8 mouse cellular contexts compared by ENCODE assay signal in genomic region chr5:123394303-123394956, GRCm38 (mm10). TPM values are rescaled to one million over a fixed set of nuclear protein-coding genes. Genes with fewer than 3 reads are reported as not detected.
A peak's percentile ranks its signal among the peaks of the same experiment; 100 is the strongest.
DNase-seq lines count a peak whose midpoint lies in the region; ATAC-seq and TF ChIP-seq lines count a peak whose summit lies in the region.

Mlxip (plus strand) TSS chr5:123394798.

- peak; percentile 62; the same call in 1 of the 2 replicates for TF ChIP-seq EP300 in heart, adult 2 months (IDR thresholded peaks at IDR 0.05; ENCODE audit: insufficient read depth, low read depth, low read length)

- H3K4me3 ChIP-seq in embryonic facial prominence, embryonic 13.5 days: peak within 1 kb of the TSS; percentile 93
- H3K4me3 ChIP-seq in heart, adult 2 months: peak within 1 kb of the TSS; percentile 90
- peak within 1 kb of the TSS; percentile 93 for H3K4me3 ChIP-seq in limb, embryonic 13.5 days
- H3K4me3 ChIP-seq in midbrain, embryonic 16.5 days (ENCODE audit: low read depth, low read length): peak within 1 kb of the TSS; percentile 84

- peak within 1 kb of the TSS; percentile 86 for H3K4me2 ChIP-seq in embryonic facial prominence, embryonic 13.5 days
- H3K4me2 ChIP-seq in limb, embryonic 13.5 days (replicated peaks): peak within 1 kb of the TSS; percentile 93
- H3K4me2 ChIP-seq in midbrain, embryonic 16.5 days (ENCODE audit: low read length): peak within 1 kb of the TSS; percentile 81

- H3K9ac ChIP-seq in embryonic facial prominence, embryonic 13.5 days: peak within 1 kb of the TSS; percentile 97
- H3K9ac ChIP-seq in heart, adult 2 months (ENCODE audit: low read depth, low read length): peak within 1 kb of the TSS; percentile 99
- H3K9ac ChIP-seq in limb, embryonic 13.5 days: peak within 1 kb of the TSS; percentile 95
- H3K9ac ChIP-seq in midbrain, embryonic 16.5 days (ENCODE audit: low read depth, low read length): peak within 1 kb of the TSS; percentile 91

- peak; percentile 91 for TF ChIP-seq POLR2A in heart, adult 2 months (IDR thresholded peaks at IDR 0.05; ENCODE audit: insufficient read depth, low read depth, low read length)

- TF ChIP-seq CTCF in heart, adult 2 months (IDR thresholded peaks at IDR 0.05): peak; percentile 41

- intact Hi-C loops in heart, adult 2 months (cut with DNase I): loop anchor here (1.0 to 2.0 kb wide), 3 partner anchors 18 to 42 kb away; no protein-coding TSS in a partner anchor

- no peaks in the 10 kb centered on the region for H3K9me3 ChIP-seq in embryonic facial prominence, embryonic 13.5 days
- no peaks in the 10 kb centered on the region for H3K9me3 ChIP-seq in limb, embryonic 13.5 days
- no peaks in the 10 kb centered on the region for H3K9me3 ChIP-seq in midbrain, embryonic 16.5 days (replicated peaks; ENCODE audit: control insufficient read depth, low read length, poor library complexity, severe bottlenecking)

- peak; percentile 99 for DNase-seq in 3134 (ENCODE audit: extremely low read depth, insufficient read length, low spot score)
- DNase-seq in adrenal gland, postnatal 36 days: peak; percentile 99
- DNase-seq in heart, adult 2 months: peak; percentile 94 to 97
- DNase-seq in kidney, adult 8-10 months: peak; percentile 95 to 96
- peak; percentile 82 to 89 for DNase-seq in spleen, postnatal 10 days (ENCODE audit: low spot score in 2 of 2)

- peak within 1 kb of the TSS; percentile 85 for H3K27ac ChIP-seq in embryonic facial prominence, embryonic 13.5 days
- H3K27ac ChIP-seq in heart, adult 2 months: peak within 1 kb of the TSS; percentile 94
- H3K27ac ChIP-seq in limb, embryonic 13.5 days: peak within 1 kb of the TSS; percentile 80; the same call in 1 of the 2 replicates
- peak within 1 kb of the TSS; percentile 84 for H3K27ac ChIP-seq in midbrain, embryonic 16.5 days (ENCODE audit: low read length)

- no peaks in the 10 kb centered on the region for H3K36me3 ChIP-seq in embryonic facial prominence, embryonic 13.5 days
- H3K36me3 ChIP-seq in heart, adult 2 months (ENCODE audit: control insufficient read depth, insufficient read depth, low read length): peaks cover 22% of the 10 kb centered on the region
- H3K36me3 ChIP-seq in limb, embryonic 13.5 days: no peaks in the 10 kb centered on the region
- H3K36me3 ChIP-seq in midbrain, embryonic 16.5 days (ENCODE audit: control insufficient read depth, insufficient read depth, low read length): no peaks in the 10 kb centered on the region

- peak; percentile 91 for ATAC-seq in embryonic facial prominence, embryonic 13.5 days (ENCODE audit: insufficient number of reproducible peaks, insufficient read depth, low FRiP score, low TSS enrichment, low read depth)
- peak; percentile 96 for ATAC-seq in limb, embryonic 13.5 days (ENCODE audit: low FRiP score, low read depth)
- ATAC-seq in midbrain, embryonic 16.5 days: peak; percentile 95

- WGBS in embryonic facial prominence, embryonic 13.5 days: under 1% methylated on average over 50 of the region's 50 CpGs
- 1% methylated on average over 50 of the region's 50 CpGs for WGBS in heart, adult 2 months
- 0% methylated on average over 47 of the region's 50 CpGs for WGBS in limb, embryonic 13.5 days
- under 1% methylated on average over 49 of the region's 50 CpGs for WGBS in midbrain, embryonic 16.5 days

- no peaks in the 10 kb centered on the region for H3K27me3 ChIP-seq in embryonic facial prominence, embryonic 13.5 days
- no peaks in the 10 kb centered on the region for H3K27me3 ChIP-seq in heart, adult 2 months (ENCODE audit: control insufficient read depth, insufficient read depth, low read length)
- no peaks in the 10 kb centered on the region for H3K27me3 ChIP-seq in limb, embryonic 13.5 days
- no peaks in the 10 kb centered on the region for H3K27me3 ChIP-seq in midbrain, embryonic 16.5 days (ENCODE audit: control insufficient read depth, insufficient read depth, low read depth, low read length)

- peaks cover 54% of the 10 kb centered on the region for H3K4me1 ChIP-seq in embryonic facial prominence, embryonic 13.5 days
- peaks cover 15% of the 10 kb centered on the region for H3K4me1 ChIP-seq in heart, adult 2 months (ENCODE audit: control insufficient read depth, insufficient read depth, low read length)
- H3K4me1 ChIP-seq in limb, embryonic 13.5 days: peaks cover 49% of the 10 kb centered on the region
- peaks cover 41% of the 10 kb centered on the region for H3K4me1 ChIP-seq in midbrain, embryonic 16.5 days (ENCODE audit: control insufficient read depth, insufficient read depth, low read length)

- H3K79me2 ChIP-seq in heart, adult 2 months (replicated peaks; ENCODE audit: control insufficient read depth, insufficient read depth, low read length): peaks cover 5% of the 10 kb centered on the region

RNA-seq across cellular contexts. Expression of gene Mlxip, which starts in this region (rescaled TPM):
- total RNA-seq in adrenal gland, postnatal 36 days (2021): 10 to 100 TPM; 22.7 to 25.9 TPM
- 14.0 and 16.4 TPM in 2 replicates for polyA plus RNA-seq in embryonic facial prominence, embryonic 13.5 days (2015; fragmentation: Nextera tagmentation; extraction: Ambion mirVana)
- total RNA-seq in heart, adult 2 months (2021): 10 to 100 TPM; 27.8 to 27.9 TPM
- 34.3 and 45.4 TPM in 2 replicates for polyA plus RNA-seq in heart, adult 2 months (2012; rRNA removed)
- polyA plus RNA-seq in limb, embryonic 13.5 days (2015; fragmentation: Nextera tagmentation; extraction: Ambion mirVana): 13.9 and 15.1 TPM in 2 replicates
- 15.5 and 19.0 TPM in 2 replicates for polyA plus RNA-seq in midbrain, embryonic 16.5 days (2015; fragmentation: Nextera tagmentation; extraction: Ambion mirVana)

Comparison
In these comparisons a context has a peak if more than half of its experiments do, and no peak if none do; other contexts are left out.
1. Peak in every context shown above with its lines: DNase-seq, ATAC-seq, H3K4me3 ChIP-seq and H3K27ac ChIP-seq.